Comparison of ENCODE assay signal across 11 mouse cellular contexts in genomic region chr17:69221966-69222692, GRCm38 (mm10).
DNase-seq lines count a peak whose midpoint lies in the region; ATAC-seq and TF ChIP-seq lines count a peak whose summit lies in the region.
"Had no signal": no experiment of that assay in that cellular context is flagged by ENCODE, and none has a peak within 500 bp of the region (broad histone marks: within the 10 kb centered on the region; RNA-seq: fewer than 3 reads in every experiment).

No protein-coding gene starts in this region.

- TF ChIP-seq CTCF in intestine, postnatal 0 days (IDR thresholded peaks at IDR 0.05; ENCODE audit: low read depth), result no peak
- no peak for TF ChIP-seq CTCF in embryonic fibroblast, embryonic 13.5 days (IDR thresholded peaks at IDR 0.05; ENCODE audit: borderline replicate concordance, insufficient read depth, low read length)
- no peak for TF ChIP-seq CTCF in left cerebral cortex, adult 2 months (IDR thresholded peaks at IDR 0.05)

- TF ChIP-seq POLR2A in embryonic fibroblast, embryonic 13.5 days (IDR thresholded peaks at IDR 0.05; ENCODE audit: low read depth, low read length), result no peak

- no peaks in the 10 kb centered on the region for H3K9me3 ChIP-seq in intestine, postnatal 0 days (ENCODE audit: control insufficient read depth)
- H3K9me3 ChIP-seq in intestine, embryonic 16.5 days (ENCODE audit: control insufficient read depth, low read length), result no peaks in the 10 kb centered on the region
- no peaks in the 10 kb centered on the region for H3K9me3 ChIP-seq in neural tube, embryonic 13.5 days
- no peaks in the 10 kb centered on the region for H3K9me3 ChIP-seq in neural tube, embryonic 15.5 days (replicated peaks)
- H3K9me3 ChIP-seq: limb, embryonic 13.5 days; midbrain, embryonic 12.5 days had no signal

- WGBS in intestine, postnatal 0 days, result 31% methylated on average over 10 of the region's 10 CpGs
- 33% methylated on average over 10 of the region's 10 CpGs for WGBS in intestine, embryonic 16.5 days
- WGBS in neural tube, embryonic 13.5 days, result 37% methylated on average over 10 of the region's 10 CpGs
- WGBS in neural tube, embryonic 15.5 days, result 34% methylated on average over 10 of the region's 10 CpGs

- H3K4me2 ChIP-seq in intestine, postnatal 0 days (replicated peaks; ENCODE audit: low read depth), result no peak overlapping the region
- H3K4me2 ChIP-seq in intestine, embryonic 16.5 days (ENCODE audit: low read depth, low read length), result no peak overlapping the region
- H3K4me2 ChIP-seq in neural tube, embryonic 13.5 days, result no peak overlapping the region
- no peak overlapping the region for H3K4me2 ChIP-seq in neural tube, embryonic 15.5 days
- H3K4me2 ChIP-seq: limb, embryonic 13.5 days; midbrain, embryonic 12.5 days had no signal

- no peak for DNase-seq in neural tube, embryonic 10.5 days (ENCODE audit: extremely low spot score, low spot score)
- DNase-seq in spleen, adult 12 weeks (ENCODE audit: low spot score), result no peak
- DNase-seq in left cerebral cortex, adult 2 months (ENCODE audit: extremely low spot score in 1 of 2, low spot score in 2 of 2), result no peak
- DNase-seq: cerebellum, adult 9-11 months had no signal

- ATAC-seq in intestine, postnatal 0 days, result no peak
- ATAC-seq in intestine, embryonic 16.5 days, result no peak
- no peak for ATAC-seq in neural tube, embryonic 13.5 days (ENCODE audit: low read depth)
- no peak for ATAC-seq in neural tube, embryonic 15.5 days (ENCODE audit: low FRiP score)

- no peak overlapping the region for H3K4me3 ChIP-seq in intestine, postnatal 0 days (ENCODE audit: low read depth, low read length)
- no peak overlapping the region for H3K4me3 ChIP-seq in intestine, embryonic 16.5 days (ENCODE audit: low read length)
- no peak overlapping the region for H3K4me3 ChIP-seq in neural tube, embryonic 13.5 days
- no peak overlapping the region for H3K4me3 ChIP-seq in embryonic fibroblast, embryonic 13.5 days (ENCODE audit: insufficient read depth, low read length)
- no peak overlapping the region for H3K4me3 ChIP-seq in neural tube, embryonic 15.5 days (replicated peaks)
- no peak overlapping the region for H3K4me3 ChIP-seq in left cerebral cortex, adult 2 months
- H3K4me3 ChIP-seq: limb, embryonic 13.5 days; midbrain, embryonic 12.5 days had no signal

- no peak overlapping the region for H3K9ac ChIP-seq in intestine, postnatal 0 days (ENCODE audit: low read depth, low read length)
- H3K9ac ChIP-seq in intestine, embryonic 16.5 days (ENCODE audit: low read depth, low read length), result no peak overlapping the region
- peak overlapping the region; percentile 12; the same call in 1 of the 2 replicates for H3K9ac ChIP-seq in neural tube, embryonic 13.5 days
- no peak overlapping the region for H3K9ac ChIP-seq in neural tube, embryonic 15.5 days (replicated peaks)
- H3K9ac ChIP-seq: limb, embryonic 13.5 days; midbrain, embryonic 12.5 days had no signal

- H3K36me3 ChIP-seq in intestine, postnatal 0 days (ENCODE audit: control insufficient read depth, insufficient read depth), result peaks cover 5% of the 10 kb centered on the region; the same call in 1 of the 2 replicates
- no peaks in the 10 kb centered on the region for H3K36me3 ChIP-seq in intestine, embryonic 16.5 days (ENCODE audit: control insufficient read depth, insufficient read depth, low read length)
- H3K36me3 ChIP-seq in neural tube, embryonic 13.5 days, result no peaks in the 10 kb centered on the region; the same call in 1 of the 2 replicates
- no peaks in the 10 kb centered on the region for H3K36me3 ChIP-seq in neural tube, embryonic 15.5 days
- H3K36me3 ChIP-seq: midbrain, embryonic 12.5 days had no signal

- intact Hi-C loops in left cerebral cortex, adult 2 months (cut with DNase I), result no loop called here

- H3K27ac ChIP-seq in intestine, postnatal 0 days (ENCODE audit: low read depth, low read length), result peak overlapping the region; percentile 28; the same call in 1 of the 2 replicates
- H3K27ac ChIP-seq in intestine, embryonic 16.5 days (ENCODE audit: low read length), result no peak overlapping the region
- no peak overlapping the region; the same call in 1 of the 2 replicates for H3K27ac ChIP-seq in neural tube, embryonic 13.5 days (replicated peaks)
- H3K27ac ChIP-seq in embryonic fibroblast, embryonic 13.5 days (ENCODE audit: insufficient read depth, low read length), result peak overlapping the region; percentile 88
- 0 out of 2 replicates have a peak overlapping the region, but pooled peaks have one; percentile 2 for H3K27ac ChIP-seq in neural tube, embryonic 15.5 days (replicated peaks)
- H3K27ac ChIP-seq in left cerebral cortex, adult 2 months, result no peak overlapping the region
- H3K27ac ChIP-seq: limb, embryonic 13.5 days; midbrain, embryonic 12.5 days had no signal

- H3K4me1 ChIP-seq in intestine, postnatal 0 days (replicated peaks; ENCODE audit: control insufficient read depth, insufficient read depth, low read length), result no peaks in the 10 kb centered on the region; the same call in 1 of the 2 replicates
- H3K4me1 ChIP-seq in intestine, embryonic 16.5 days (ENCODE audit: control insufficient read depth, insufficient read depth, low read length), result peaks cover 15% of the 10 kb centered on the region
- H3K4me1 ChIP-seq in neural tube, embryonic 13.5 days (replicated peaks), result peaks cover 29% of the 10 kb centered on the region
- peaks cover 24% of the 10 kb centered on the region for H3K4me1 ChIP-seq in embryonic fibroblast, embryonic 13.5 days (ENCODE audit: control insufficient read depth, insufficient read depth, low read length)
- H3K4me1 ChIP-seq in neural tube, embryonic 15.5 days, result peaks cover 13% of the 10 kb centered on the region

- H3K27me3 ChIP-seq in intestine, postnatal 0 days (replicated peaks; ENCODE audit: control insufficient read depth, insufficient read depth, low read length), result no peaks in the 10 kb centered on the region
- H3K27me3 ChIP-seq in intestine, embryonic 16.5 days (replicated peaks; ENCODE audit: control insufficient read depth, insufficient read depth, low read length), result no peaks in the 10 kb centered on the region
- no peaks in the 10 kb centered on the region for H3K27me3 ChIP-seq in neural tube, embryonic 13.5 days
- no peaks in the 10 kb centered on the region for H3K27me3 ChIP-seq in neural tube, embryonic 15.5 days (replicated peaks)
- H3K27me3 ChIP-seq: limb, embryonic 13.5 days; midbrain, embryonic 12.5 days had no signal

Comparison
In these comparisons a context has a peak if more than half of its experiments do, and no peak if none do; other contexts are left out.
1. H3K27ac ChIP-seq: peak in intestine, postnatal 0 days (single experiment), embryonic fibroblast, embryonic 13.5 days (single experiment) and neural tube, embryonic 15.5 days (single experiment); none in intestine, embryonic 16.5 days (single experiment), neural tube, embryonic 13.5 days (single experiment) and left cerebral cortex, adult 2 months (single experiment).